Mouse (Mus musculus) thymus, adult 2 months (tissue): Measurements from ENCODE around the gene Nabp1.

Experiments
- CTCF ChIP-seq: fragments of 200-500 bp; IDR thresholded peaks from 2 replicates; pipeline ENCODE4 v1.5.1; 2012; ENCODE audit warnings: mild to moderate bottlenecking, control low read depth, low read length, moderate library complexity, borderline replicate concordance; ENCODE audit not compliant: control insufficient read depth, poor library complexity, insufficient read depth; ENCODE audit errors: extremely low read depth
- POLR2A ChIP-seq: fragments of 200-500 bp; IDR thresholded peaks from 2 replicates; pipeline ENCODE4 v1.6.1; 2012; ENCODE audit warnings: mild to moderate bottlenecking, low read length, control low read depth, moderate library complexity; ENCODE audit not compliant: control insufficient read depth, poor library complexity, insufficient read depth; ENCODE audit errors: extremely low read depth

DNA sequence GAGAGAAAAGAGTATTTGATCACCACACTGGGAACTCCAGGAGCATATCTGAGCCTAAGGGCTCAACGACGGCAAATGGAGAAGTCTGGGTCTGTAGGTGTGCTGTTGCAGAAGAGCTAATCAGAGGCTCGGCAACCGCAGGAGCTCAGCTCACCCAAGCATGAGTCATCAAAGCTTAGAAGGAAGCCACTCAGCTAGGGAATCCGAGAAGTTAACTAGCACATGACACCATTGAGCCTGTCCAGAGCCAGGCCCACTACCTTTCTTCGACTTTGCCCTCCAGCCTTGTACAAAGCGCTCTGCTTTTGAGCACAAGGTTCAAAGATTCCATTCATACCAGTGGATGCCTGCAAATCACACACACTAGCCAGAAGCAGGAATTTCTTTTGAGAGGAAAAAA is 30.9 kb upstream of the Nabp1 start:
- no peak for TF ChIP-seq CTCF
- no peak for TF ChIP-seq POLR2A
